Mouse (Mus musculus) cerebellum, adult 9-10 months (tissue): Measurements from ENCODE around the gene Il33.
"Not testable (repeated sequence)": the region's sequence is repeated elsewhere in the genome, so short reads cannot be mapped to it uniquely, and the experiment has no call there.

Experiments
- DNase-seq: peaks from one replicate; pipeline ENCODE4 v3.0.0; 2022

The Il33 gene

GRCm38 (mm10) chr19:29940239-29940638, 15.3 kb downstream of the Il33 start:
- DNase-seq = no peak

GRCm38 (mm10) chr19:29941208-29941607, 16.3 kb downstream of the Il33 start:
- no peak for DNase-seq

GRCm38 (mm10) chr19:29942358-29942757, 17.4 kb downstream of the Il33 start:
- DNase-seq = no peak

- DNase-seq = no peak
Observed at GRCm38 (mm10) chr19:29944426-29944825, 19.5 kb downstream of the Il33 start.

- not testable (repeated sequence) for DNase-seq
Observed at GRCm38 (mm10) chr19:29944935-29945334, 20.0 kb downstream of the Il33 start.

- no peak for DNase-seq
Observed at GRCm38 (mm10) chr19:29945557-29946422, 20.9 kb downstream of the Il33 start.

GRCm38 (mm10) chr19:29946423-29946716, 21.5 kb downstream of the Il33 start:
- DNase-seq = no peak

GRCm38 (mm10) chr19:29947056-29947455, 22.1 kb downstream of the Il33 start:
- no peak for DNase-seq

GRCm38 (mm10) chr19:29947891-29948801, 23.2 kb downstream of the Il33 start:
- peak; percentile 55 for DNase-seq

- no peak for DNase-seq
Observed at GRCm38 (mm10) chr19:29952538-29952937, 27.6 kb downstream of the Il33 start.

- DNase-seq = no peak
Observed at GRCm38 (mm10) chr19:29953833-29954232, 28.9 kb downstream of the Il33 start.

GRCm38 (mm10) chr19:29955454-29955853, 30.5 kb downstream of the Il33 start:
- no peak for DNase-seq

- DNase-seq = no peak
Observed at GRCm38 (mm10) chr19:29960906-29961305, 36.0 kb downstream of the Il33 start.

GRCm38 (mm10) chr19:29961842-29962241, 36.9 kb downstream of the Il33 start:
- DNase-seq = no peak

- no peak for DNase-seq
Observed at GRCm38 (mm10) chr19:29963598-29964092, 38.7 kb downstream of the Il33 start.

GRCm38 (mm10) chr19:29967960-29968359, 43.0 kb downstream of the Il33 start:
- DNase-seq = no peak

- DNase-seq = no peak
Observed at GRCm38 (mm10) chr19:29973396-29973795, 48.5 kb downstream of the Il33 start.

GRCm38 (mm10) chr19:29978847-29979246, 53.9 kb downstream of the Il33 start:
- DNase-seq = peak; percentile 18

GRCm38 (mm10) chr19:29979452-29980089, 54.7 kb downstream of the Il33 start:
- DNase-seq = no peak

- no peak for DNase-seq
Observed at GRCm38 (mm10) chr19:29984208-29985005, 59.5 kb downstream of the Il33 start.

GRCm38 (mm10) chr19:29986464-29987091, 61.7 kb downstream of the Il33 start:
- no peak for DNase-seq
